Mouse (Mus musculus): ENCODE measurements around the gene Gm5916. TPM values are rescaled to one million over a fixed set of nuclear protein-coding genes. Genes with fewer than 3 reads are reported as not detected.

Gene Gm5916
- not detected in 2 replicates for polyA plus RNA-seq (2015; fragmentation: Nextera tagmentation; extraction: Ambion mirVana)

GRCm38 (mm10) chr9:36128679-36129078, at the start of gene Gm5916:
TSS of gene Gm5916 (minus strand) at chr9:36128779.
- Histone ChIP-seq H3K4me2 (no peak within 1 kb of the TSS), H3K27ac (replicated peaks) (no peak within 1 kb of the TSS), H3K36me3 (no peaks in the 10 kb centered on the region), H3K4me3 (no peak within 1 kb of the TSS), H3K9ac (no peak within 1 kb of the TSS), H3K27me3 (no peaks in the 10 kb centered on the region), H3K4me1 (replicated peaks) (no peaks in the 10 kb centered on the region), H3K9me3 (peaks cover 9% of the 10 kb centered on the region; the same call in 1 of the 2 replicates)
- ATAC-seq (ENCODE audit: low FRiP score, low read depth) = no peak
- 89% methylated on average over 1 of the region's 1 CpGs for WGBS

Other genes with a start within 250 kb of the Gm5916 start
- not detected in 2 replicates for gene 9230113P08Rik, start 220.4 kb downstream of the Gm5916 start, polyA plus RNA-seq (2015; fragmentation: Nextera tagmentation; extraction: Ambion mirVana)

Data from hindbrain, embryonic 15.5 days (tissue).